In genomic region chr10:45710848-45711247, GRCm38 (mm10) we compare ENCODE assay signal across 27 mouse cellular contexts.
DNase-seq lines count a peak whose midpoint lies in the region; ATAC-seq and TF ChIP-seq lines count a peak whose summit lies in the region.
"Had no signal": no experiment of that assay in that cellular context is flagged by ENCODE, and none has a peak within 500 bp of the region (broad histone marks: within the 10 kb centered on the region; RNA-seq: fewer than 3 reads in every experiment).

No protein-coding gene starts in this region.

- H3K9me3 ChIP-seq in hindbrain, embryonic 12.5 days (replicated peaks) = no peaks in the 10 kb centered on the region
- no peaks in the 10 kb centered on the region for H3K9me3 ChIP-seq in hindbrain, postnatal 0 days (ENCODE audit: low read length)
- H3K9me3 ChIP-seq in midbrain, embryonic 14.5 days (ENCODE audit: control insufficient read depth, low read length) = no peaks in the 10 kb centered on the region
- no peaks in the 10 kb centered on the region for H3K9me3 ChIP-seq in midbrain, embryonic 10.5 days (replicated peaks)
- no peaks in the 10 kb centered on the region for H3K9me3 ChIP-seq in heart, embryonic 12.5 days (replicated peaks)
- H3K9me3 ChIP-seq: forebrain, embryonic 10.5 days; heart, embryonic 10.5 days; kidney, embryonic 15.5 days; neural tube, embryonic 13.5 days had no signal

- no peak for ATAC-seq in hindbrain, embryonic 12.5 days (ENCODE audit: low FRiP score)
- no peak for ATAC-seq in hindbrain, postnatal 0 days
- no peak; the same call in 1 of the 2 replicates for ATAC-seq in midbrain, embryonic 14.5 days (ENCODE audit: low FRiP score, low TSS enrichment)
- ATAC-seq in heart, embryonic 12.5 days (ENCODE audit: insufficient number of reproducible peaks, low FRiP score) = no peak
- ATAC-seq: forebrain, postnatal 0 days; intestine, postnatal 0 days; Patski had no signal

- H3K4me2 ChIP-seq in hindbrain, embryonic 12.5 days (replicated peaks) = no peak overlapping the region
- H3K4me2 ChIP-seq in hindbrain, postnatal 0 days (ENCODE audit: low read depth, low read length) = no peak overlapping the region
- H3K4me2 ChIP-seq in midbrain, embryonic 14.5 days (ENCODE audit: low read length) = no peak overlapping the region
- no peak overlapping the region for H3K4me2 ChIP-seq in heart, embryonic 12.5 days
- H3K4me2 ChIP-seq: kidney, embryonic 15.5 days; liver, embryonic 11.5 days; neural tube, embryonic 13.5 days had no signal

- DNase-seq in hindbrain, postnatal 0 days (ENCODE audit: low spot score) = no peak
- DNase-seq in midbrain, embryonic 14.5 days = peak; percentile 6
- DNase-seq in midbrain, embryonic 10.5 days (ENCODE audit: low spot score) = no peak
- peak; percentile 30 for DNase-seq in induced T-regulatory cell, adult 2 months (ENCODE audit: low read depth)
- DNase-seq in natural killer cell, adult 2 months (ENCODE audit: low spot score in 2 of 2) = no peak
- no peak for DNase-seq in right cerebral cortex, postnatal 25 days
- DNase-seq: adrenal gland, postnatal 25 days; cerebellum, adult 11-12 months; cerebellum, postnatal 14 days; embryo, embryonic 11 days; forebrain, postnatal 0 days; heart, postnatal 10 days; kidney, postnatal 4 days; layer of hippocampus, adult 9-11 months; lung, adult 18-20 months; lung, postnatal 36 days; spleen, adult 18-20 months; thymus, postnatal 36 days had no signal

- no peak overlapping the region for H3K4me3 ChIP-seq in hindbrain, embryonic 12.5 days
- H3K4me3 ChIP-seq in hindbrain, postnatal 0 days (ENCODE audit: low read length) = no peak overlapping the region
- no peak overlapping the region for H3K4me3 ChIP-seq in midbrain, embryonic 14.5 days (replicated peaks; ENCODE audit: low read depth, low read length)
- no peak overlapping the region for H3K4me3 ChIP-seq in midbrain, embryonic 10.5 days
- H3K4me3 ChIP-seq in heart, embryonic 12.5 days = no peak overlapping the region
- H3K4me3 ChIP-seq: forebrain, embryonic 10.5 days; heart, embryonic 10.5 days; kidney, embryonic 15.5 days; neural tube, embryonic 13.5 days had no signal

- no peaks in the 10 kb centered on the region for H3K36me3 ChIP-seq in hindbrain, embryonic 12.5 days
- H3K36me3 ChIP-seq in hindbrain, postnatal 0 days (ENCODE audit: insufficient read depth, low read length) = 0 out of 2 replicates have a peak, but pooled peaks cover 3% of the 10 kb centered on the region
- H3K36me3 ChIP-seq in midbrain, embryonic 14.5 days (ENCODE audit: control insufficient read depth, insufficient read depth, low read length) = 0 out of 2 replicates have a peak, but pooled peaks cover 5% of the 10 kb centered on the region
- H3K36me3 ChIP-seq in midbrain, embryonic 10.5 days = peaks cover 29% of the 10 kb centered on the region
- peaks cover 8% of the 10 kb centered on the region; the same call in 1 of the 2 replicates for H3K36me3 ChIP-seq in heart, embryonic 12.5 days
- H3K36me3 ChIP-seq: heart, embryonic 10.5 days had no signal

- no peak overlapping the region for H3K9ac ChIP-seq in hindbrain, embryonic 12.5 days
- no peak overlapping the region for H3K9ac ChIP-seq in hindbrain, postnatal 0 days (replicated peaks; ENCODE audit: low read length)
- no peak overlapping the region for H3K9ac ChIP-seq in midbrain, embryonic 14.5 days (replicated peaks; ENCODE audit: low read length)
- no peak overlapping the region for H3K9ac ChIP-seq in heart, embryonic 12.5 days
- H3K9ac ChIP-seq: forebrain, postnatal 0 days; kidney, embryonic 15.5 days; neural tube, embryonic 13.5 days had no signal

- H3K27ac ChIP-seq in hindbrain, embryonic 12.5 days = peak overlapping the region; percentile 18; the same call in 1 of the 2 replicates
- H3K27ac ChIP-seq in hindbrain, postnatal 0 days = no peak overlapping the region
- H3K27ac ChIP-seq in midbrain, embryonic 14.5 days (replicated peaks; ENCODE audit: low read depth, low read length) = peak overlapping the region; percentile 26
- no peak overlapping the region for H3K27ac ChIP-seq in midbrain, embryonic 10.5 days (replicated peaks)
- H3K27ac ChIP-seq in heart, embryonic 12.5 days (ENCODE audit: poor library complexity, severe bottlenecking) = no peak overlapping the region
- H3K27ac ChIP-seq: forebrain, embryonic 10.5 days; heart, embryonic 10.5 days; kidney, embryonic 15.5 days; neural tube, embryonic 13.5 days had no signal

- H3K27me3 ChIP-seq in hindbrain, embryonic 12.5 days = no peaks in the 10 kb centered on the region
- H3K27me3 ChIP-seq in hindbrain, postnatal 0 days (ENCODE audit: insufficient read depth, low read length) = no peaks in the 10 kb centered on the region
- no peaks in the 10 kb centered on the region for H3K27me3 ChIP-seq in midbrain, embryonic 14.5 days (ENCODE audit: control insufficient read depth, insufficient read depth, low read length)
- H3K27me3 ChIP-seq in midbrain, embryonic 10.5 days (ENCODE audit: low read depth, poor library complexity, severe bottlenecking) = no peaks in the 10 kb centered on the region
- no peaks in the 10 kb centered on the region for H3K27me3 ChIP-seq in heart, embryonic 12.5 days (replicated peaks)
- H3K27me3 ChIP-seq: kidney, embryonic 15.5 days; neural tube, embryonic 13.5 days; Patski had no signal

- WGBS in hindbrain, embryonic 12.5 days = 78% methylated on average over 3 of the region's 3 CpGs
- WGBS in hindbrain, postnatal 0 days = 78% methylated on average over 3 of the region's 3 CpGs
- WGBS in midbrain, embryonic 14.5 days = 66% methylated on average over 3 of the region's 3 CpGs
- WGBS in midbrain, embryonic 10.5 days = 98% methylated on average over 3 of the region's 3 CpGs
- WGBS in heart, embryonic 12.5 days = 75% methylated on average over 3 of the region's 3 CpGs

- no peak for TF ChIP-seq CTCF in hindbrain, postnatal 0 days (IDR thresholded peaks at IDR 0.05; ENCODE audit: low read depth)

- H3K4me1 ChIP-seq in hindbrain, embryonic 12.5 days = no peaks in the 10 kb centered on the region
- H3K4me1 ChIP-seq in hindbrain, postnatal 0 days (ENCODE audit: insufficient read depth, low read length) = no peaks in the 10 kb centered on the region
- peaks cover 5% of the 10 kb centered on the region for H3K4me1 ChIP-seq in midbrain, embryonic 14.5 days (ENCODE audit: control insufficient read depth, insufficient read depth, low read length)
- H3K4me1 ChIP-seq in midbrain, embryonic 10.5 days = peaks cover 5% of the 10 kb centered on the region; the same call in 1 of the 2 replicates
- H3K4me1 ChIP-seq in heart, embryonic 12.5 days (replicated peaks) = peaks cover 28% of the 10 kb centered on the region
- H3K4me1 ChIP-seq: forebrain, embryonic 10.5 days; neural tube, embryonic 13.5 days had no signal

Comparison
In these comparisons a context has a peak if more than half of its experiments do, and no peak if none do; other contexts are left out.
1. H3K27ac ChIP-seq: peak in hindbrain, embryonic 12.5 days (single experiment) and midbrain, embryonic 14.5 days (single experiment); none in hindbrain, postnatal 0 days (single experiment), midbrain, embryonic 10.5 days (single experiment) and heart, embryonic 12.5 days (single experiment).
2. DNase-seq: peak in midbrain, embryonic 14.5 days (single experiment) and induced T-regulatory cell, adult 2 months (single experiment); none in hindbrain, postnatal 0 days (single experiment), midbrain, embryonic 10.5 days (single experiment), natural killer cell, adult 2 months (0 of 2) and right cerebral cortex, postnatal 25 days (single experiment).